Mouse (Mus musculus): ENCODE measurements around the gene Amph.

GRCm38 (mm10) chr13:19081932-19082331 is 133.9 kb downstream of the Amph start:
- TF ChIP-seq GATA1 (IDR thresholded peaks at IDR 0.05; ENCODE audit: borderline replicate concordance, low read length), result no peak
- TF ChIP-seq FLI1 (IDR thresholded peaks at IDR 0.05; ENCODE audit: low read length), result no peak
